Mouse (Mus musculus) cerebellum, postnatal 36 days (tissue): ENCODE data around the gene Paf1.
"Not testable (repeated sequence)": the region's sequence is repeated elsewhere in the genome, so short reads cannot be mapped to it uniquely, and the experiment has no call there.

ENCODE experiments used
- DNase-seq, 2 experiments: peaks; one replicate each; pipeline ENCODE4 v3.0.0; 2021 to 2022; ENCODE audit warnings: mixed read lengths in 2 of 2

Gene Paf1

GRCm38 (mm10) chr7:28386007-28386406 lies 6.7 kb upstream of the Paf1 start:
- DNase-seq: no peak

- DNase-seq: peak; percentile 68 to 72
Observed at GRCm38 (mm10) chr7:28386462-28386861, 6.3 kb upstream of the Paf1 start.

- DNase-seq: not testable (repeated sequence)
Observed at GRCm38 (mm10) chr7:28386877-28387276, 5.9 kb upstream of the Paf1 start.

GRCm38 (mm10) chr7:28387384-28387783 lies 5.4 kb upstream of the Paf1 start:
- DNase-seq: not testable (repeated sequence)

- DNase-seq: no peak
Observed at GRCm38 (mm10) chr7:28390331-28390730, 2.4 kb upstream of the Paf1 start.

- DNase-seq: no peak
Observed at GRCm38 (mm10) chr7:28393272-28393951, 661 bp downstream of the Paf1 start.

GRCm38 (mm10) chr7:28395425-28395824 lies 2.7 kb downstream of the Paf1 start:
- DNase-seq: no peak

- no peak for DNase-seq
Observed at GRCm38 (mm10) chr7:28398000-28398399, 5.2 kb downstream of the Paf1 start.

GRCm38 (mm10) chr7:28398696-28399340 lies 6.1 kb downstream of the Paf1 start:
- DNase-seq: no peak

GRCm38 (mm10) chr7:28401030-28401429 lies 8.3 kb downstream of the Paf1 start:
- no peak for DNase-seq

GRCm38 (mm10) chr7:28401942-28402341 lies 9.2 kb downstream of the Paf1 start:
- DNase-seq: no peak

- DNase-seq: no peak
Observed at GRCm38 (mm10) chr7:28410841-28411475, 18.2 kb downstream of the Paf1 start.

- DNase-seq: no peak
Observed at GRCm38 (mm10) chr7:28412826-28413225, 20.1 kb downstream of the Paf1 start.

GRCm38 (mm10) chr7:28417368-28417767 lies 24.6 kb downstream of the Paf1 start:
- no peak for DNase-seq

GRCm38 (mm10) chr7:28418096-28418670 lies 25.4 kb downstream of the Paf1 start:
- DNase-seq: no peak

GRCm38 (mm10) chr7:28419416-28419815 lies 26.7 kb downstream of the Paf1 start:
- no peak for DNase-seq

- DNase-seq: no peak
Observed at GRCm38 (mm10) chr7:28423018-28423417, 30.3 kb downstream of the Paf1 start.

GRCm38 (mm10) chr7:28427738-28428137 lies 35.0 kb downstream of the Paf1 start:
- DNase-seq: peak in 1 of 2 experiments; percentile 30

GRCm38 (mm10) chr7:28430512-28430911 lies 37.8 kb downstream of the Paf1 start:
- DNase-seq: no peak

- no peak for DNase-seq
Observed at GRCm38 (mm10) chr7:28432252-28432651, 39.5 kb downstream of the Paf1 start.

- DNase-seq: peak in 1 of 2 experiments; percentile 39
Observed at GRCm38 (mm10) chr7:28435660-28436259, 43.0 kb downstream of the Paf1 start.

- peak; percentile 100 for DNase-seq
Observed at GRCm38 (mm10) chr7:28436271-28436904, 43.6 kb downstream of the Paf1 start.
